Mouse (Mus musculus) intestine, embryonic 15.5 days (tissue): ENCODE measurements around the gene Col9a2. TPM values are rescaled to one million over a fixed set of nuclear protein-coding genes. Genes with fewer than 3 reads are reported as not detected.

Source experiments
- ATAC-seq: fragments of 200-750 bp; cut with Nextera tagmentation; 2 replicates; pipeline ENCODE4 v1.8.0; 2017; ENCODE audit warnings: moderate TSS enrichment, moderate library complexity
- H3K27ac ChIP-seq: fragments of 300-500 bp; sonication (generic); 2 replicates; pipeline ENCODE4 v1.5.1; 2015; ENCODE audit warnings: mild to moderate bottlenecking, inconsistent platforms
- H3K27me3 ChIP-seq: fragments of 300-500 bp; sonication (generic); replicated peaks from 2 replicates; pipeline ENCODE4 v1.6.1; 2015; ENCODE audit warnings: inconsistent platforms
- H3K36me3 ChIP-seq: fragments of 300-500 bp; sonication (generic); 2 replicates; pipeline ENCODE4 v1.6.1; 2015; ENCODE audit warnings: inconsistent platforms
- H3K4me1 ChIP-seq: fragments of 300-500 bp; sonication (generic); replicated peaks from 2 replicates; pipeline ENCODE4 v1.6.1; 2015; ENCODE audit warnings: inconsistent platforms
- H3K4me2 ChIP-seq: fragments of 300-500 bp; sonication (generic); replicated peaks from 2 replicates; pipeline ENCODE4 v1.6.1; 2015; ENCODE audit warnings: mild to moderate bottlenecking, inconsistent platforms
- H3K4me3 ChIP-seq: fragments of 300-500 bp; sonication (generic); replicated peaks from 2 replicates; pipeline ENCODE4 v1.5.1; 2015; ENCODE audit warnings: inconsistent platforms
- H3K9ac ChIP-seq: fragments of 300-500 bp; sonication (generic); 2 replicates; pipeline ENCODE4 v1.6.1; 2015; ENCODE audit warnings: inconsistent platforms
- H3K9me3 ChIP-seq: fragments of 300-500 bp; sonication (generic); 2 replicates; pipeline ENCODE4 v1.6.1; 2016; ENCODE audit warnings: inconsistent platforms
- WGBS: fragments of 180-500 bp; shearing (Covaris S2); methylation state at CpG from one replicate; pipeline ENCODE4 v1.1.7; 2015; 5-methylcytosine and 5-hydroxymethylcytosine counted together
- polyA plus RNA-seq: library from polyadenylated mRNA; unstranded; fragments of >200 nt; fragmentation: Nextera tagmentation; extraction: Ambion mirVana; gene quantifications from 2 replicates; pipeline ENCODE4 v1.2.1, GENCODE M21; 2015

The Col9a2 gene
- polyA plus RNA-seq, 1 experiment from 2014 or later: 12.0 TPM

- H3K9ac ChIP-seq: no peak overlapping the region
- H3K36me3 ChIP-seq: no peaks in the 10 kb centered on the region
- no peaks in the 10 kb centered on the region for H3K9me3 ChIP-seq
- no peaks in the 10 kb centered on the region for H3K27me3 ChIP-seq
- no peak overlapping the region for H3K4me2 ChIP-seq
- H3K27ac ChIP-seq: no peak overlapping the region
- H3K4me3 ChIP-seq: no peak overlapping the region
- ATAC-seq: no peak
- H3K4me1 ChIP-seq: no peaks in the 10 kb centered on the region
- 70% methylated on average over 1 of the region's 1 CpGs for WGBS
Measured at GRCm38 (mm10) chr4:121028146-121028545, 11.0 kb upstream of the Col9a2 start.

- no peak overlapping the region for H3K4me3 ChIP-seq
- no peak for ATAC-seq
- 34% methylated on average over 14 of the region's 14 CpGs for WGBS
Measured at GRCm38 (mm10) chr4:121028659-121029392, 10.4 kb upstream of the Col9a2 start.

GRCm38 (mm10) chr4:121029632-121030031, 9.6 kb upstream of the Col9a2 start:
- no peak for ATAC-seq
- no peaks in the 10 kb centered on the region for H3K27me3 ChIP-seq

More at GRCm38 (mm10) chr4:121028659-121029392, 10.4 kb upstream of the Col9a2 start:
- Histone ChIP-seq H3K9ac (no peak overlapping the region), H3K27me3 (no peaks in the 10 kb centered on the region), H3K27ac (no peak overlapping the region), H3K4me1 (no peaks in the 10 kb centered on the region), H3K4me2 (no peak overlapping the region), H3K9me3 (no peaks in the 10 kb centered on the region), H3K36me3 (no peaks in the 10 kb centered on the region)

GRCm38 (mm10) chr4:121031440-121031839, 7.7 kb upstream of the Col9a2 start:
- H3K9me3 ChIP-seq: no peaks in the 10 kb centered on the region
- 59% methylated on average over 4 of the region's 4 CpGs for WGBS
- H3K27ac ChIP-seq: no peak overlapping the region
- no peak for ATAC-seq
- H3K4me1 ChIP-seq: no peaks in the 10 kb centered on the region
- no peak overlapping the region for H3K4me2 ChIP-seq
- no peaks in the 10 kb centered on the region for H3K27me3 ChIP-seq
- H3K9ac ChIP-seq: no peak overlapping the region
- H3K4me3 ChIP-seq: no peak overlapping the region
- no peaks in the 10 kb centered on the region for H3K36me3 ChIP-seq

More at GRCm38 (mm10) chr4:121029632-121030031, 9.6 kb upstream of the Col9a2 start:
- Histone ChIP-seq H3K9ac (no peak overlapping the region), H3K9me3 (no peaks in the 10 kb centered on the region), H3K27ac (no peak overlapping the region), H3K4me2 (no peak overlapping the region), H3K4me3 (no peak overlapping the region), H3K4me1 (no peaks in the 10 kb centered on the region), H3K36me3 (no peaks in the 10 kb centered on the region)
- 69% methylated on average over 3 of the region's 3 CpGs for WGBS

GRCm38 (mm10) chr4:121033006-121033405, 6.2 kb upstream of the Col9a2 start:
- Histone ChIP-seq H3K27ac (no peak overlapping the region), H3K9ac (no peak overlapping the region), H3K9me3 (no peaks in the 10 kb centered on the region), H3K4me3 (no peak overlapping the region), H3K27me3 (no peaks in the 10 kb centered on the region), H3K4me2 (no peak overlapping the region), H3K4me1 (no peaks in the 10 kb centered on the region), H3K36me3 (no peaks in the 10 kb centered on the region)
- ATAC-seq: no peak
- 79% methylated on average over 2 of the region's 2 CpGs for WGBS

GRCm38 (mm10) chr4:121040323-121040722, 1.1 kb downstream of the Col9a2 start:
- Histone ChIP-seq H3K27ac (peak overlapping the region; percentile 70; the same call in 1 of the 2 replicates), H3K4me1 (peaks cover 18% of the 10 kb centered on the region), H3K36me3 (no peaks in the 10 kb centered on the region), H3K4me2 (peak overlapping the region; percentile 90), H3K27me3 (peaks cover 16% of the 10 kb centered on the region), H3K4me3 (peak overlapping the region; percentile 40; the same call in 1 of the 2 replicates), H3K9me3 (no peaks in the 10 kb centered on the region), H3K9ac (peak overlapping the region; percentile 54; the same call in 1 of the 2 replicates)
- peak; percentile 8; the same call in 1 of the 2 replicates for ATAC-seq
- WGBS: 59% methylated on average over 14 of the region's 14 CpGs

GRCm38 (mm10) chr4:121040897-121041671, 1.9 kb downstream of the Col9a2 start:
- H3K9ac ChIP-seq: no peak overlapping the region
- H3K4me2 ChIP-seq: peak overlapping the region; percentile 90
- H3K27ac ChIP-seq: peak overlapping the region; percentile 70
- H3K27me3 ChIP-seq: peaks cover 16% of the 10 kb centered on the region
- H3K36me3 ChIP-seq: no peaks in the 10 kb centered on the region
- 8% methylated on average over 18 of the region's 18 CpGs for WGBS
- ATAC-seq: peak; percentile 81
- H3K4me1 ChIP-seq: peaks cover 18% of the 10 kb centered on the region
- H3K9me3 ChIP-seq: no peaks in the 10 kb centered on the region
- no peak overlapping the region for H3K4me3 ChIP-seq

GRCm38 (mm10) chr4:121042472-121042871, 3.3 kb downstream of the Col9a2 start:
- 79% methylated on average over 5 of the region's 5 CpGs for WGBS
- H3K9me3 ChIP-seq: no peaks in the 10 kb centered on the region
- no peak overlapping the region for H3K4me2 ChIP-seq
- H3K4me3 ChIP-seq: no peak overlapping the region
- no peak overlapping the region for H3K27ac ChIP-seq
- H3K27me3 ChIP-seq: peaks cover 16% of the 10 kb centered on the region
- no peak for ATAC-seq
- no peaks in the 10 kb centered on the region for H3K36me3 ChIP-seq
- H3K9ac ChIP-seq: no peak overlapping the region
- H3K4me1 ChIP-seq: peaks cover 18% of the 10 kb centered on the region

- Histone ChIP-seq H3K36me3 (no peaks in the 10 kb centered on the region), H3K4me2 (no peak overlapping the region), H3K27ac (no peak overlapping the region), H3K4me3 (no peak overlapping the region), H3K27me3 (peaks cover 16% of the 10 kb centered on the region), H3K4me1 (peaks cover 18% of the 10 kb centered on the region), H3K9me3 (no peaks in the 10 kb centered on the region), H3K9ac (no peak overlapping the region)
- 80% methylated on average over 3 of the region's 3 CpGs for WGBS
- no peak for ATAC-seq
Measured at GRCm38 (mm10) chr4:121042946-121043345, 3.8 kb downstream of the Col9a2 start.

- peaks cover 10% of the 10 kb centered on the region; the same call in 1 of the 2 replicates for H3K27me3 ChIP-seq
Measured at GRCm38 (mm10) chr4:121051863-121052262, 12.7 kb downstream of the Col9a2 start.

GRCm38 (mm10) chr4:121052454-121053323, 13.5 kb downstream of the Col9a2 start:
- Histone ChIP-seq H3K4me2 (peak overlapping the region; percentile 24; the same call in 1 of the 2 replicates), H3K9ac (no peak overlapping the region), H3K27ac (no peak overlapping the region), H3K36me3 (no peaks in the 10 kb centered on the region), H3K4me1 (0 out of 2 replicates have a peak, but pooled peaks cover 2% of the 10 kb centered on the region), H3K4me3 (no peak overlapping the region), H3K27me3 (peaks cover 10% of the 10 kb centered on the region; the same call in 1 of the 2 replicates), H3K9me3 (no peaks in the 10 kb centered on the region)
- ATAC-seq: no peak
- 14% methylated on average over 35 of the region's 35 CpGs for WGBS

More at GRCm38 (mm10) chr4:121051863-121052262, 12.7 kb downstream of the Col9a2 start:
- H3K27ac ChIP-seq: no peak overlapping the region
- no peak overlapping the region for H3K9ac ChIP-seq
- H3K4me3 ChIP-seq: no peak overlapping the region
- 0 out of 2 replicates have a peak, but pooled peaks cover 2% of the 10 kb centered on the region for H3K4me1 ChIP-seq
- no peak for ATAC-seq
- WGBS: 43% methylated on average over 4 of the region's 4 CpGs
- no peaks in the 10 kb centered on the region for H3K9me3 ChIP-seq
- no peaks in the 10 kb centered on the region for H3K36me3 ChIP-seq
- no peak overlapping the region for H3K4me2 ChIP-seq
